Mouse (Mus musculus): ENCODE results near the gene Grip1. TPM values are rescaled to one million over a fixed set of nuclear protein-coding genes. Genes with fewer than 3 reads are reported as not detected.

Gene Grip1
- total and polyA plus RNA-seq, 2 experiments from 2014 or later = 14.3 to 31.2 TPM

DNA sequence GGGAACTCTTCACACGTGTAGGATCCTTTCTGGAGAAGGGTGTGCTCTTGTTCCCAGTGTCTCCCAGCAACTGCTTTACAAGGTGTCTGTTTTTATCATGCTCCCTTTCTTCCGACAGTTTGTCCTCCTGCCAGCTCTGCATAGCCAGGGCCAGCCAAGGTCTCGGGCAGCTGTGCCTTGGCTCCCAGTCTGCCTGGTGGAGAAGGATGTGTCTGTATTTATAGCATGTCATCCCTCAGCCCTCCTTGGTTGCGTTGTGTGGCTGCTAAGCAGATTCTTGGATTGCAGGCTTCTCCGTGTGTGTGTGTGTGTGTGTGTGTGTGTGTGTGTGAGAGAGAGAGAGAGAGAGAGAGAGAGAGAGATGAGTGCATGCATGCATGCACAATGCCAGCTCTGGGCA lies 42.6 kb downstream of the Grip1 start:
- Histone ChIP-seq H3K4me1 (ENCODE audit: insufficient read depth, low read length) (peaks cover 3% of the 10 kb centered on the region; the same call in 1 of the 2 replicates), H3K27ac (no peak overlapping the region), H3K4me3 (ENCODE audit: low read length) (no peak overlapping the region), H3K4me2 (ENCODE audit: low read depth, low read length) (no peak overlapping the region), H3K9me3 (ENCODE audit: low read length) (no peaks in the 10 kb centered on the region), H3K27me3 (ENCODE audit: insufficient read depth, low read length) (no peaks in the 10 kb centered on the region), H3K9ac (replicated peaks; ENCODE audit: low read length) (no peak overlapping the region), H3K36me3 (ENCODE audit: insufficient read depth, low read length) (no peaks in the 10 kb centered on the region)
- ATAC-seq = peak; percentile 79
- peak; percentile 61 for DNase-seq (ENCODE audit: low spot score)
- no peak for TF ChIP-seq CTCF (IDR thresholded peaks at IDR 0.05; ENCODE audit: low read depth)
- 23% methylated on average over 5 of the region's 5 CpGs for WGBS

DNA sequence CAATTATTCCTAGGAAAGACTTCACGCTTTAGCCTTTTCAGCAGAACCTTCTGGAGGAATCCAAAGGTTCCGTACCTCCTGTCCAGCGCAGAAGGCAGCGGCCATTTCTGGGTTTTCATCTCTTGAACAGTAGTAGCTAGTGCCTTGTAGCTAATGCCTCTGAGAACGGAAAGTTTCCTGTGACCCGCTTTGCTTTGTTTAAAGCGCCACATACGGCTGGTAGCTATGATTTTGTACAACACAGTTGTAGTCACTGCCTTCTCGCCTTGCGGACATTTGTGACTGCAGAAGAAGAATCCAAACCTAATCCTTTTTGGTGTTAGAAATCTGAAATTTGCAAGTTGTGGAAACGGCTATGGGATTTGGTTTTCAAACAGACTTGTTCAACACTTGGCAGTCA lies 68.1 kb downstream of the Grip1 start:
- H3K36me3 ChIP-seq (ENCODE audit: insufficient read depth, low read length) = no peaks in the 10 kb centered on the region
- no peak overlapping the region for H3K4me2 ChIP-seq (ENCODE audit: low read depth, low read length)
- H3K4me1 ChIP-seq (ENCODE audit: insufficient read depth, low read length) = no peaks in the 10 kb centered on the region
- 91% methylated on average over 11 of the region's 11 CpGs for WGBS
- ATAC-seq (no peak), DNase-seq (ENCODE audit: low spot score) (no peak)
- H3K27ac ChIP-seq = no peak overlapping the region
- H3K9ac ChIP-seq (replicated peaks; ENCODE audit: low read length) = no peak overlapping the region
- H3K4me3 ChIP-seq (ENCODE audit: low read length) = no peak overlapping the region
- TF ChIP-seq CTCF (IDR thresholded peaks at IDR 0.05; ENCODE audit: low read depth) = no peak
- no peaks in the 10 kb centered on the region for H3K9me3 ChIP-seq (ENCODE audit: low read length)
- H3K27me3 ChIP-seq (ENCODE audit: insufficient read depth, low read length) = no peaks in the 10 kb centered on the region

DNA sequence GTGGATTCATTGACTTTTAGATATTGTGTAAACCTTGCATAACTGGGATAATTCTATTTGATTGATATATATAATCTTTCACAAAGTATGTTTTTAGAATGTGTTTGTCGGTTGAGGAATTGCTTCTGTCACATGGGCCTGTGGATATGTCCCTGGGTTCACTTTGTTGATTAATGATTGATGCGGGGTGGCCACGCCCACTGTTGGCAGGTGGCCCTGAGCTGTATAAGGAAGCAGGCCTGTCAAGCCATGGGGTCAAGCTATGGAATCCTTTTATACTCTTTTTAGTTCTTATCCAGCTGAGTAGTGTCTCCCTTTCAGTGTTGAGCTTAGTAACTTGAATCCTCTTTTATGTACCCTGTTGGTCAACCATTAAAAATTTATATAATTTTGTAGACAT lies 72.1 kb downstream of the Grip1 start:
- Histone ChIP-seq H3K4me3 (ENCODE audit: low read length) (no peak overlapping the region), H3K9ac (replicated peaks; ENCODE audit: low read length) (no peak overlapping the region), H3K4me2 (ENCODE audit: low read depth, low read length) (no peak overlapping the region), H3K36me3 (ENCODE audit: insufficient read depth, low read length) (no peaks in the 10 kb centered on the region), H3K27me3 (ENCODE audit: insufficient read depth, low read length) (no peaks in the 10 kb centered on the region), H3K9me3 (ENCODE audit: low read length) (no peaks in the 10 kb centered on the region), H3K4me1 (ENCODE audit: insufficient read depth, low read length) (no peaks in the 10 kb centered on the region), H3K27ac (no peak overlapping the region)
- WGBS = 39% methylated on average over 3 of the region's 3 CpGs
- DNase-seq (ENCODE audit: low spot score) (no peak), ATAC-seq (no peak)
- no peak for TF ChIP-seq CTCF (IDR thresholded peaks at IDR 0.05; ENCODE audit: low read depth)

DNA sequence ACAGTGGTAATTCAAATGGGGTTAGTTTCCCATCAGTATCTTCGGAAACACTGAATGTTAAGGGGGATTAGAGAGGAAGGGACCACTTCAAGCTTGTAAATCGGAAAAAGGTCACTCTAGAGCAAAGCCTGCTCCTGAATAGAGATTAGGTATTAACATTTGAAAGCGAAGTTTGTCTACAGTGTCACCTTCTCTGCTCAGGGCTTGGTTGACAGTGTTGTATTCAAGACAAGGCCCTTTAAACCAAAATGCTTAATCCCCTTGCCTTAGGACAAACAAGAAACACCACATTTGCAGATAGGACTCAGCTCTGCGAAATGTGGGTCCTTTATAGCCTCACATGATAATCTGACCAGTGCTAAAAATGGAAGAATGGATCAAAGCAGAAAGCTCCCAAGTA lies 81.2 kb downstream of the Grip1 start:
- Histone ChIP-seq H3K9ac (replicated peaks; ENCODE audit: low read length) (no peak overlapping the region), H3K36me3 (ENCODE audit: insufficient read depth, low read length) (no peaks in the 10 kb centered on the region), H3K4me2 (ENCODE audit: low read depth, low read length) (no peak overlapping the region), H3K27me3 (ENCODE audit: insufficient read depth, low read length) (no peaks in the 10 kb centered on the region), H3K4me3 (ENCODE audit: low read length) (no peak overlapping the region), H3K9me3 (ENCODE audit: low read length) (no peaks in the 10 kb centered on the region), H3K4me1 (ENCODE audit: insufficient read depth, low read length) (no peaks in the 10 kb centered on the region), H3K27ac (no peak overlapping the region)
- TF ChIP-seq CTCF (IDR thresholded peaks at IDR 0.05; ENCODE audit: low read depth) = no peak
- no peak for ATAC-seq
- WGBS = 56% methylated on average over 4 of the region's 4 CpGs
- DNase-seq (ENCODE audit: low spot score) = no peak

DNA sequence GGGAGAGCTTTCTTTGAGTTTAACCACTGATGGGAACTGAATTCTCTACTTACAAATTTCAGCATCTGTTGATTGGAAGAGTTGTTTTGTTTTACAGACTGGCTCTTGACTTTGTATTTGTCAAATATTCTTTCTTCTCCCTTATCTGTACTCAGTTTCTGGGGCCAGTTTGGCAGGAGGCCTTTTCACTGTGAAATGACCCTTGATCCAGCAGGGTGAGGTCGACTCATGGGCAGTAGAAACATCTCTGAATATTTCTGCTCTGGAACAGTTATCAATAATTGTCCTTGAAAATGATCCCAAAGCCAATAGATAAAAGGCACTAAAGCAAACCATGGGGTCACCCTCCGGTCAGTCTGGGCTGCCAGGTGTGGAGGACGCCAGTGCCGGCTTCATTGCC lies 88.0 kb downstream of the Grip1 start:
- Histone ChIP-seq H3K9ac (replicated peaks; ENCODE audit: low read length) (no peak overlapping the region), H3K4me2 (ENCODE audit: low read depth, low read length) (no peak overlapping the region), H3K27me3 (ENCODE audit: insufficient read depth, low read length) (no peaks in the 10 kb centered on the region), H3K4me1 (ENCODE audit: insufficient read depth, low read length) (no peaks in the 10 kb centered on the region), H3K36me3 (ENCODE audit: insufficient read depth, low read length) (no peaks in the 10 kb centered on the region), H3K27ac (no peak overlapping the region), H3K9me3 (ENCODE audit: low read length) (peaks cover 4% of the 10 kb centered on the region; the same call in 1 of the 2 replicates), H3K4me3 (ENCODE audit: low read length) (no peak overlapping the region)
- DNase-seq (ENCODE audit: low spot score) (no peak), ATAC-seq (no peak)
- WGBS = 96% methylated on average over 4 of the region's 4 CpGs
- no peak for TF ChIP-seq CTCF (IDR thresholded peaks at IDR 0.05; ENCODE audit: low read depth)

DNA sequence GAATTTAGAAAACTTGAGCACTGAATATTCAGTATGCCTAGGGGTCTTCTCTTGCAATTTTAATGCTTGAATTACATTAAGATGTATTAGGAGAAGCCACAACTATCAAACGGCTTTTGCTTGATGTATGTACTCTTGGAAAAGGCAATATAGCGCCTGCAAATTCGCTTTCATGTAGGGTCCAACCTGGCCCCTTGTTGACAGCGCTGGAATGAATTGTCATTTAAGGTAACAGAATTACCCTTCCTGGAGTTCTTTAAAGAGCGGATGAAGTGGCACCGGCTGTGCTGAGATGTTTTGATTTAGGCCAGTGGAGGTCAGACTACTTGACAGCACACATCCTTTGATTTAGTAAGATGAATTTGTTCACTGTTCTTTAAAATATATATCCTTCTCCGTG lies 90.1 kb downstream of the Grip1 start:
- H3K27me3 ChIP-seq (ENCODE audit: insufficient read depth, low read length) = no peaks in the 10 kb centered on the region
- no peak for DNase-seq (ENCODE audit: low spot score)
- H3K9me3 ChIP-seq (ENCODE audit: low read length) = peaks cover 4% of the 10 kb centered on the region; the same call in 1 of the 2 replicates
- H3K27ac ChIP-seq = no peak overlapping the region
- TF ChIP-seq CTCF (IDR thresholded peaks at IDR 0.05; ENCODE audit: low read depth) = no peak
- H3K9ac ChIP-seq (replicated peaks; ENCODE audit: low read length) = no peak overlapping the region
- no peaks in the 10 kb centered on the region for H3K4me1 ChIP-seq (ENCODE audit: insufficient read depth, low read length)
- no peak overlapping the region for H3K4me3 ChIP-seq (ENCODE audit: low read length)
- ATAC-seq = no peak
- WGBS = 54% methylated on average over 7 of the region's 7 CpGs
- H3K36me3 ChIP-seq (ENCODE audit: insufficient read depth, low read length) = no peaks in the 10 kb centered on the region
- no peak overlapping the region for H3K4me2 ChIP-seq (ENCODE audit: low read depth, low read length)

DNA sequence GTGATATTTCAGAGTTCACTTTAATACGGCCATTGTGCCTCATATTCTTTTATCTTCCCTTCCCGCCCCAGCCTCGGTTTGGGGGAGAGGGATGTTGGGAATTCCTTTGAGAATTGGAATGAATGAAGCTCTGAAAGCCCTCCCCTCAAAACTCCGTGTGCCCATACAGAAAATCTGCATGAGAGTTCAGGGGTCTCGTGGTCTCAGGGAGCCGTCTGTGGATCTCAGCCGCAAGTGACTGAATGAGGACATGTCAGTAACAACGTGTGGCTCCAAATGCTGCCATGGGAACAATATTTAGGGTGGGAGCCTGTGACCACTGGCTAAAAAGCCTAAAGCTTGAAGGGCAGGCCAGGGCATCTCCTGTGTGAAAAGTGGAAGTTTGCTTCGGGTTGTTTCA lies 91.1 kb downstream of the Grip1 start:
- no peak for DNase-seq (ENCODE audit: low spot score)
- peak overlapping the region; percentile 40 for H3K4me2 ChIP-seq (ENCODE audit: low read depth, low read length)
- 21% methylated on average over 9 of the region's 9 CpGs for WGBS

More for the DNA sequence above, 91.1 kb downstream of the Grip1 start:
- Histone ChIP-seq H3K4me3 (ENCODE audit: low read length) (no peak overlapping the region), H3K27me3 (ENCODE audit: insufficient read depth, low read length) (no peaks in the 10 kb centered on the region), H3K27ac (no peak overlapping the region), H3K9ac (replicated peaks; ENCODE audit: low read length) (no peak overlapping the region), H3K4me1 (ENCODE audit: insufficient read depth, low read length) (no peaks in the 10 kb centered on the region), H3K36me3 (ENCODE audit: insufficient read depth, low read length) (no peaks in the 10 kb centered on the region), H3K9me3 (ENCODE audit: low read length) (peaks cover 4% of the 10 kb centered on the region; the same call in 1 of the 2 replicates)
- no peak for ATAC-seq
- TF ChIP-seq CTCF (IDR thresholded peaks at IDR 0.05; ENCODE audit: low read depth) = no peak

Data from hindbrain, postnatal 0 days (tissue).